Mouse (Mus musculus) MEL (cell line): ENCODE measurements at regions not wholly inside any gene's neighbourhood (a gene's known extent, or its start where the extent isn't known, plus 50 kb on each side); places are given as distances from the start of the nearest gene placed in this dataset.

Experiments used
- DNase-seq: peaks from one replicate; pipeline ENCODE4 v3.0.0; 2011; ENCODE audit warnings: low read depth, low spot score
- H3K27ac ChIP-seq: 2 replicates; pipeline ENCODE4 v1.5.1; 2012; ENCODE audit warnings: low read depth, mild to moderate bottlenecking, control low read depth, low read length, moderate library complexity; ENCODE audit not compliant: control insufficient read depth
- H3K27me3 ChIP-seq, 2 experiments: fragments of 150-350 bp in 1 of 2; sonication (generic) in 1 of 2; 2 replicates each; pipeline ENCODE4 v1.6.1; 2012; ENCODE audit warnings: low read length in 2 of 2, mild to moderate bottlenecking in 2 of 2, improper control_type of control experiment in 1 of 2, moderate library complexity in 1 of 2; ENCODE audit not compliant: insufficient read depth in 2 of 2, control insufficient read depth in 1 of 2
- H3K36me3 ChIP-seq, 2 experiments: 2 replicates each; pipeline ENCODE4 v1.6.1; 2012 to 2014; ENCODE audit warnings: low read length in 2 of 2, improper control_type of control experiment in 1 of 2, inconsistent platforms in 1 of 2, mild to moderate bottlenecking in 1 of 2; ENCODE audit not compliant: insufficient read depth in 2 of 2, control insufficient read depth in 1 of 2
- H3K4me1 ChIP-seq, 2 experiments: fragments of 150-350 bp in 1 of 2; sonication (generic) in 1 of 2; 2 replicates each; pipeline ENCODE4 v1.6.1; 2012; ENCODE audit warnings: low read length in 2 of 2, improper control_type of control experiment in 1 of 2, mild to moderate bottlenecking in 1 of 2; ENCODE audit not compliant: insufficient read depth in 2 of 2, control insufficient read depth in 1 of 2
- H3K4me3 ChIP-seq, 2 experiments: fragments of 150-350 bp in 1 of 2; sonication (generic) in 1 of 2; 2 replicates each; pipeline ENCODE4 v1.5.1; 2012; ENCODE audit warnings: low read depth in 2 of 2, low read length in 2 of 2, mild to moderate bottlenecking in 2 of 2, moderate library complexity in 2 of 2, control low read depth in 1 of 2, improper control_type of control experiment in 1 of 2; ENCODE audit not compliant: control insufficient read depth in 1 of 2, insufficient read depth in 1 of 2
- H3K79me2 ChIP-seq: 2 replicates; pipeline ENCODE4 v1.6.1; 2012; ENCODE audit warnings: mild to moderate bottlenecking, low read length, moderate library complexity; ENCODE audit not compliant: control insufficient read depth, poor library complexity, insufficient read depth
- H3K9ac ChIP-seq: 2 replicates; pipeline ENCODE4 v1.6.1; 2012; ENCODE audit warnings: low read depth, mild to moderate bottlenecking, control low read depth, low read length, moderate library complexity; ENCODE audit not compliant: control insufficient read depth, poor library complexity, severe bottlenecking
- H3K9me3 ChIP-seq: fragments of 150-350 bp; sonication (generic); replicated peaks from 2 replicates; pipeline ENCODE4 v1.6.1; 2012; ENCODE audit warnings: mild to moderate bottlenecking, low read length, improper control_type of control experiment, moderate library complexity; ENCODE audit not compliant: insufficient read depth
- BHLHE40 ChIP-seq: IDR thresholded peaks from 2 replicates; pipeline ENCODE4 v1.6.1; 2012; ENCODE audit warnings: low read depth, mild to moderate bottlenecking, inconsistent platforms, low read length, improper control_type of control experiment, borderline replicate concordance
- CHD2 ChIP-seq: IDR thresholded peaks from 2 replicates; pipeline ENCODE4 v1.6.1; 2011; ENCODE audit warnings: low read length, improper control_type of control experiment
- EP300 ChIP-seq, 2 experiments: IDR thresholded peaks; 2 replicates each; pipeline ENCODE4 v1.6.1; 2011; ENCODE audit warnings: improper control_type of control experiment in 2 of 2, low read length in 2 of 2, low read depth in 1 of 2, mild to moderate bottlenecking in 1 of 2
- ETS1 ChIP-seq: IDR thresholded peaks from 2 replicates; pipeline ENCODE4 v1.6.1; 2012; ENCODE audit warnings: low read depth, mild to moderate bottlenecking, inconsistent platforms, low read length, improper control_type of control experiment, moderate library complexity
- JUND ChIP-seq: IDR thresholded peaks from 2 replicates; pipeline ENCODE4 v1.6.1; 2011; ENCODE audit warnings: low read depth, mild to moderate bottlenecking, improper control_type of control experiment, low read length
- KAT2A ChIP-seq: conservative IDR thresholded peaks from 2 replicates; pipeline ENCODE4 v1.6.1; 2012; ENCODE audit warnings: low read depth, low read length, improper control_type of control experiment, inconsistent platforms
- MAX ChIP-seq: IDR thresholded peaks from 2 replicates; pipeline ENCODE4 v1.6.1; 2011; ENCODE audit warnings: low read length, improper control_type of control experiment
- MYC ChIP-seq: IDR thresholded peaks from 2 replicates; pipeline ENCODE4 v1.6.1; 2011; ENCODE audit warnings: low read depth, mild to moderate bottlenecking, low read length, improper control_type of control experiment, moderate library complexity
- NELFE ChIP-seq: IDR thresholded peaks from 2 replicates; pipeline ENCODE4 v1.6.1; 2011; ENCODE audit warnings: low read depth, low read length, improper control_type of control experiment
- NRF1 ChIP-seq: IDR thresholded peaks from 2 replicates; pipeline ENCODE4 v1.6.1; 2014; ENCODE audit warnings: low read depth, mild to moderate bottlenecking, inconsistent platforms, low read length, improper control_type of control experiment, moderate library complexity; ENCODE audit not compliant: poor library complexity, insufficient read depth, severe bottlenecking
- RAD21 ChIP-seq: IDR thresholded peaks from 2 replicates; pipeline ENCODE4 v1.6.1; 2011; ENCODE audit warnings: mild to moderate bottlenecking, low read depth, low read length, improper control_type of control experiment
- RCOR1 ChIP-seq: IDR thresholded peaks from 2 replicates; pipeline ENCODE4 v1.6.1; 2012; ENCODE audit warnings: low read depth, mild to moderate bottlenecking, inconsistent platforms, low read length, improper control_type of control experiment
- SIN3A ChIP-seq: IDR thresholded peaks from 2 replicates; pipeline ENCODE4 v1.6.1; 2012; ENCODE audit warnings: low read length, improper control_type of control experiment, inconsistent platforms
- SMC3 ChIP-seq: IDR thresholded peaks from 2 replicates; pipeline ENCODE4 v1.6.1; 2011; ENCODE audit warnings: low read depth, low read length, improper control_type of control experiment
- TBP ChIP-seq: IDR thresholded peaks from 2 replicates; pipeline ENCODE4 v1.8.0; 2011; ENCODE audit warnings: low read depth, low read length, improper control_type of control experiment
- TCF12 ChIP-seq: IDR thresholded peaks from 2 replicates; pipeline ENCODE4 v1.6.1; 2014; ENCODE audit warnings: low read depth, mild to moderate bottlenecking, inconsistent platforms, low read length, improper control_type of control experiment, moderate library complexity
- USF1 ChIP-seq: IDR thresholded peaks from 2 replicates; pipeline ENCODE4 v1.6.1; 2014; ENCODE audit warnings: low read depth, mild to moderate bottlenecking, inconsistent platforms, low read length, improper control_type of control experiment, moderate library complexity
- USF2 ChIP-seq, 2 experiments: IDR thresholded peaks; 2 replicates each; pipeline ENCODE4 v1.6.1; 2011 to 2012; ENCODE audit warnings: improper control_type of control experiment in 2 of 2, low read length in 2 of 2, borderline replicate concordance in 1 of 2, inconsistent platforms in 1 of 2, low read depth in 1 of 2, mild to moderate bottlenecking in 1 of 2; ENCODE audit not compliant: insufficient read depth in 1 of 2
- ZNF384 ChIP-seq: IDR thresholded peaks from 2 replicates; pipeline ENCODE4 v1.6.1; 2012; ENCODE audit warnings: low read depth, mild to moderate bottlenecking, inconsistent platforms, low read length, improper control_type of control experiment

DNA sequence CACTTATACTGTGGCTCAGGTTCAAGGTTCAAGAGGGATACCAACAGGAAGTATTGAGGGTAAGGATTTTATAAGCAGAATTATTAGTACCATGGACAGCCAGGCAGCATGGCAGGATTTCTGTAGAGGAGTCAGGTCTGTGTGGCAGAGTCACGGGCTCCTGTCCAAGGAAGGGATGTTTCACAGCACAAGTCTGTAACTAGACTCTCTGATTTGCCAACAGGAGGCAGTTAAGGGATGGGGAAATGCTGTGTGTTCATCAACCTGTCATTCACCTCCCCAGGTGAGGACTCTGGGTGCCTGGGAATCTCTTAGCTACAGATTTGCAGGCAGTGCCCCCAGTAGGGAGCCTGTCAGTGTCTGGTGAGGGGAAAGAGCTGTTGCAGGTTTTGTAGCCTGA is 541.7 kb upstream of the Auts2 start:
- no peak for DNase-seq
- H3K27me3 ChIP-seq = no peaks in the 10 kb centered on the region
- H3K9ac ChIP-seq = no peak overlapping the region
- H3K27ac ChIP-seq = no peak overlapping the region
- H3K4me3 ChIP-seq = no peak overlapping the region
- H3K36me3 ChIP-seq = no peaks in the 10 kb centered on the region
- no peak for TF ChIP-seq CHD2
- no peak for TF ChIP-seq ETS1
- no peak for TF ChIP-seq SIN3A
- no peak for TF ChIP-seq RAD21
- no peak for TF ChIP-seq MAX
- TF ChIP-seq MYC = no peak
- TF ChIP-seq USF1 = no peak
- TF ChIP-seq NELFE = no peak
- no peak for TF ChIP-seq TBP
- TF ChIP-seq JUND = no peak
- no peak for TF ChIP-seq RCOR1
- TF ChIP-seq SMC3 = no peak
- TF ChIP-seq KAT2A = no peak
- no peak for TF ChIP-seq ZNF384
- no peak for TF ChIP-seq USF2 (IDR thresholded peaks at IDR 0.05; ENCODE audit: borderline replicate concordance in 1 of 2, insufficient read depth in 1 of 2, low read depth in 1 of 2, low read length in 2 of 2)
- no peak for TF ChIP-seq EP300 (IDR thresholded peaks at IDR 0.05; ENCODE audit: low read depth in 1 of 2, low read length in 2 of 2)
- no peak for TF ChIP-seq TCF12
- TF ChIP-seq, all 39 proteins: peak for 0
- no peaks in the 10 kb centered on the region for H3K79me2 ChIP-seq
- H3K9me3 ChIP-seq = no peaks in the 10 kb centered on the region
- no peaks in the 10 kb centered on the region for H3K4me1 ChIP-seq

DNA sequence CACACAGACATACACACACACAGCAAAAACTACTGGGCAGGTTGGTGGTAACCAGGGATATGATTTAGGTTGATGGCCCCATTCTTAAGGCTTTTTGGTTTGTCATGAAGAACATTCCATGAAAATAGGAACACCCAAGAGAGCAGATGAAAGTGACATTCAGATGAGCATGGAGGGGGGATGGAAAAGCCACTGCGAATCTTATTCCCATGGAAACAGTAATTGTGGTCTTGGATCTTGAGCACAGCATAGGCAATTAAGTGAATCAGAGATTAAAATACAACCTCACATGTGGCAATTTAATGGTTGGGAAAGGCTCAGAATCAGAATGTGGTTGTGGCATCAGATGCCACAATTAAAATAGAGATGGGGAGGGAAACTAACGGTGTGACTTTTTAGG is 537.6 kb upstream of the Auts2 start:
- Histone ChIP-seq H3K4me1 (no peaks in the 10 kb centered on the region), H3K27ac (no peak overlapping the region), H3K36me3 (no peaks in the 10 kb centered on the region), H3K9me3 (no peaks in the 10 kb centered on the region), H3K9ac (no peak overlapping the region), H3K79me2 (no peaks in the 10 kb centered on the region), H3K4me3 (no peak overlapping the region), H3K27me3 (no peaks in the 10 kb centered on the region)
- TF ChIP-seq USF1 (no peak), NRF1 (no peak), MYC (no peak), BHLHE40 (no peak)
- no peak for DNase-seq
